Mouse (Mus musculus): Measurements from ENCODE around the gene Plekhg3.

DNA sequence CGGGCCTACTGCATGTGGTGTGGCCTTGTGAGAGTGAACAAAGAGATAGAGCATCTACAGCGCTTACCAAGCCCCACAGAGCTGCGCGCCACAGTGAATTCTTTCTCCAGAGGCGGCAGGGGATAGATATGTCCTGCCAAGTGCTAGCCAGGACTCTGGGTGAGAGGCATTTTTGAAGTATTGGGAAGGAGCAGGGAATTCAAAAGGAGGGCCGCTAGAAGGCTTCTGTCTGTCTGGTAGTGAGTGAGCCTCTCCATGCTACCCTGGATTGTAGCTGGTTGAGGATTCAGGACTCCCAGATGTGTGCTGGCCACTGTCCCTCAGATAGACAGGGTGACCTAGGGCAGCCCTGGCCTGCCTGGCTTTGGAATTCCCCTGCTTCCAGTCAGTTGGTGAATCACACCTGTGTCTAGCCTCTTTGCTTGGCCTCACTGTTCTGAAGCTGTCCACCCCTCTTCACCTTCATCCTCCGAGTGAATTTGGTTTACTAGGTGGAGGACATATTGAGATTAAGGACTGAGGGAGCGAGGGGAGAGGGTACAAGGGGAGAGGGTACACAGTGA is 6.0 kb downstream of the Plekhg3 start:
- TF ChIP-seq EP300 (IDR thresholded peaks at IDR 0.05; ENCODE audit: insufficient read depth, low read depth, low read length) (no peak), CTCF (IDR thresholded peaks at IDR 0.05; ENCODE audit: low read depth, low read length) (no peak), POLR2A (IDR thresholded peaks at IDR 0.05; ENCODE audit: insufficient read depth, low read length) (no peak)
